Mouse (Mus musculus) forebrain, embryonic 11.5 days (tissue): ENCODE measurements around the gene Insrr. TPM values are rescaled to one million over a fixed set of nuclear protein-coding genes. Genes with fewer than 3 reads are reported as not detected.

Experiments used
- ATAC-seq: fragments of 200-750 bp; cut with Nextera tagmentation; replicated peaks from 2 replicates; pipeline ENCODE4 v1.8.0; 2017; ENCODE audit warnings: moderate TSS enrichment; ENCODE audit not compliant: low FRiP score
- DNase-seq: peaks from one replicate; pipeline ENCODE4 v3.0.0-alpha.2; 2017; ENCODE audit warnings: low spot score
- H3K27ac ChIP-seq: fragments of 300-500 bp; sonication (generic); 2 replicates; pipeline ENCODE4 v1.5.1; 2014; ENCODE audit warnings: low read depth, low read length
- H3K27me3 ChIP-seq: fragments of 300-500 bp; sonication (generic); 2 replicates; pipeline ENCODE4 v1.6.1; 2014; ENCODE audit warnings: mild to moderate bottlenecking, low read length, mixed read lengths; ENCODE audit not compliant: control insufficient read depth, insufficient read depth
- H3K36me3 ChIP-seq: fragments of 300-500 bp; sonication (generic); 2 replicates; pipeline ENCODE4 v1.6.1; 2014; ENCODE audit warnings: mild to moderate bottlenecking, low read length, moderate library complexity, mixed read lengths; ENCODE audit not compliant: control insufficient read depth, insufficient read depth
- H3K4me1 ChIP-seq: fragments of 300-500 bp; sonication (generic); replicated peaks from 2 replicates; pipeline ENCODE4 v1.6.1; 2014; ENCODE audit warnings: low read length, mixed read lengths; ENCODE audit not compliant: control insufficient read depth, insufficient read depth
- H3K4me2 ChIP-seq: fragments of 300-500 bp; sonication (generic); 2 replicates; pipeline ENCODE4 v1.6.1; 2014; ENCODE audit warnings: low read depth, mild to moderate bottlenecking, low read length, moderate library complexity, mixed read lengths; ENCODE audit not compliant: severe bottlenecking
- H3K4me3 ChIP-seq: fragments of 300-500 bp; sonication (generic); 2 replicates; pipeline ENCODE4 v1.5.1; 2014; ENCODE audit warnings: low read depth, low read length
- H3K9ac ChIP-seq: fragments of 300-500 bp; sonication (generic); 2 replicates; pipeline ENCODE4 v1.6.1; 2014; ENCODE audit warnings: low read length
- H3K9me3 ChIP-seq: fragments of 300-500 bp; sonication (generic); 2 replicates; pipeline ENCODE4 v1.6.1; 2016; ENCODE audit warnings: low read length, mixed read lengths; ENCODE audit not compliant: control insufficient read depth
- WGBS: fragments of 180-500 bp; shearing (Covaris S2); extraction: QIAGEN DNeasy Blood & Tissue Kit; methylation state at CpG from one replicate; pipeline ENCODE4 v1.1.7; 2014; 5-methylcytosine and 5-hydroxymethylcytosine counted together
- polyA plus RNA-seq: library from polyadenylated mRNA; unstranded; fragments of >200 nt; fragmentation: Nextera tagmentation; extraction: Ambion mirVana; gene quantifications from 2 replicates; pipeline ENCODE4 v1.2.1, GENCODE M21; 2014

The Insrr gene
- 0.32 and 0.33 TPM in 2 replicates for polyA plus RNA-seq

DNA sequence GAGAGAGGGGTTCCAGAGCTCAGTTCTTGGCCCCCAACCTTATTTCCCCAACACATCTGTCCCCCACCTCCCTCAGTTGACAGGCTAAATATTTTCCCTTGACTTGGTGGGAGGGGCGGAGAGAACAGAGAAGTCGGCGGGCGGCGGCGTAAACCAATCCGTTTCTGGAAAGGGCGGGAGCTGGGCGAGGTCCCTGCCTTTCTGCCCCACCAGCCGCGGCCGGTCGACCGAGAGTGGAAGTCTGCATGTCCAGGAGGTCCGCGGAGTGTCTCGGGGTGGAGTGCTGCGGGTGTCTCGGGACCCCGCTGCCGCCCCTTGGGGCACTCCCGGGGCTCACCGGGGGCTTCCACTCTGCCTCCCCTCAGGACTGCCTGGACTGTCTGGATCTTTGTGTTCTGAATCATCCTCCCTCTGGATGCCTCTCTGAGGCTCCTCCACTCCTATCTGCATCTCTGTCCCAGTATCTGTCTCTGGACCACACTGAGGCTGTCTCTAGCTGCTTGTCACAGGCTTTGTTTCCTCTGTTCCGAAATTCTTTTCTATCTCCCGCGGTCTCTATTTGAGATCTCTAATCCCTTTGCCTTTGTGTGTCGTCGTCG, at the start of gene Insrr:
Insrr (plus strand) TSS at position 216 of the 599 bp plus-strand sequence.
- H3K4me1 ChIP-seq, result peaks cover 12% of the 10 kb centered on the region
- H3K4me2 ChIP-seq, result peak within 1 kb of the TSS; percentile 50
- no peak within 1 kb of the TSS for H3K27ac ChIP-seq
- no peaks in the 10 kb centered on the region for H3K36me3 ChIP-seq
- peak within 1 kb of the TSS; percentile 22 for H3K4me3 ChIP-seq
- WGBS, result under 1% methylated on average over 29 of the region's 29 CpGs
- peaks cover 65% of the 10 kb centered on the region for H3K27me3 ChIP-seq
- peak within 1 kb of the TSS; percentile 25; the same call in 1 of the 2 replicates for H3K9ac ChIP-seq
- H3K9me3 ChIP-seq, result no peaks in the 10 kb centered on the region
- DNase-seq (peak; percentile 67), ATAC-seq (no peak)

DNA sequence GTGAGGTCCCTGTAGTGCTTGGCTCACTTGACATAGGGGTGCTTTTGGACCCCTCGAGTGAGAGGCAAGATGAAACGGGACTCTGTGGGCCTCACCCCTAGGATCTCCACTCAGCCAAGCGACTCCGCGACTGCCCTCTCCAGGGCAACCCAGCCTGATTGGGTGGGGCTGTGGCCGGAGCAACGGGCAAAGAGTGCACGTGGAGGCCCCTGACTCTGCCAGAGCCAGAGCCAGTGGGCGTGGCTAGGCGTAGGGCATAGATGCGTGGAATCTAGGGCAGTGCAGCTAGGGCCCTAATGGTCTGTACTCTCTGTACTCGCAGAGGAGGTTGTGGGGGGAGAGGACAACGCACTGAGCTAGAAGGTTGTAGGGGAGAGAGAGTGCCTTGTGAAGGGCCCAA, 48.3 kb upstream of the Insrr start, which contains the start of gene Lrrc71:
Lrrc71 (minus strand) TSS at position 195 of the 400 bp plus-strand sequence.
- ATAC-seq, result no peak
- H3K27me3 ChIP-seq, result no peaks in the 10 kb centered on the region
- no peak within 1 kb of the TSS for H3K9ac ChIP-seq
- H3K4me1 ChIP-seq, result no peaks in the 10 kb centered on the region
- no peaks in the 10 kb centered on the region for H3K36me3 ChIP-seq
- 54% methylated on average over 13 of the region's 13 CpGs for WGBS
- no peaks in the 10 kb centered on the region for H3K9me3 ChIP-seq
- no peak for DNase-seq
- no peak within 1 kb of the TSS for H3K4me3 ChIP-seq
- H3K4me2 ChIP-seq, result no peak within 1 kb of the TSS
- H3K27ac ChIP-seq, result no peak within 1 kb of the TSS

DNA sequence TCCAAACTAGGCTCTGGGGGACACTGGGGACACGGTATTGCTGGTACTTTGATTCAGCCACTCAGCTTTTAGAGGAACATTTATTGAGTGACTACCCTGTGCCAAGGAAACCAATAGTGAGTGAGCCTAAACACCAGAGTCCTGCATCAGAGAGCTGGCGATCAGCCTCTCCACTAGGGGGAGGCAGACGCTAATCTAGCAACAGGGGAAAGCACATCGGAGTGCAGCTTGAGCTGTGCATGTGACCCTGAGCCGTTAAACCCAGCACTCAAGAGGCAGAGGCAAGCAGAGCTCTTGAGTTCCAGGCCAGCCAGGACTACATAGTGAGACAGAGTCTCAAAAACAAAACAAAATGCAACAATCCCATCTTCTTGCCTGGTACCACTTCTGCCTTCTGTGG, 47.7 kb upstream of the Insrr start:
- H3K27ac ChIP-seq, result no peak overlapping the region
- no peaks in the 10 kb centered on the region for H3K4me1 ChIP-seq
- H3K4me3 ChIP-seq, result no peak overlapping the region
- DNase-seq, result no peak
- no peaks in the 10 kb centered on the region for H3K27me3 ChIP-seq
- H3K36me3 ChIP-seq, result no peaks in the 10 kb centered on the region
- no peak overlapping the region for H3K4me2 ChIP-seq
- 19% methylated on average over 5 of the region's 5 CpGs for WGBS
- H3K9ac ChIP-seq, result no peak overlapping the region
- ATAC-seq, result no peak
- no peaks in the 10 kb centered on the region for H3K9me3 ChIP-seq

DNA sequence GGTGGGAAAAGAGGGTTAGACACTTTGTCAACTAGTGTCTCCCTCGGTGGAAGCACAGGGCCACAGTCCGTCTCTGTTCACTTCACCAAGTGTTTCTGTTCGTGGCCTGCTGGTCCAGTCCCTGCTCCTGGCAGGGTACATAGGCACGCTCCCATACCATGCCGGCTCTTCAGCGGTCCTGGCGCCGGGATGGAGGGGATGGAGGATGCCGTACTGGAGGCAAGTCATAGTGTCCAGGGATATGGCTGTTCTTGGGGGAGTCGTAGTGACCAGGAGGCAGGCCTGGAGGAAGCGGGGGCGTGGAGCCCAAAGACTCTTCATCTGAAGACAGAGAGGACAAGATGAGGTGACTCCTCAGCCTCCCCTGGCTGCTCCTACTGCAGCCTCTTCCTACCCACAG, 46.8 kb upstream of the Insrr start:
- ATAC-seq (no peak), DNase-seq (no peak)
- 89% methylated on average over 12 of the region's 12 CpGs for WGBS
- H3K4me1 ChIP-seq, result no peaks in the 10 kb centered on the region
- H3K27me3 ChIP-seq, result no peaks in the 10 kb centered on the region
- H3K36me3 ChIP-seq, result no peaks in the 10 kb centered on the region
- H3K27ac ChIP-seq, result no peak overlapping the region
- H3K4me3 ChIP-seq, result no peak overlapping the region
- H3K9ac ChIP-seq, result no peak overlapping the region
- no peak overlapping the region for H3K4me2 ChIP-seq
- H3K9me3 ChIP-seq, result no peaks in the 10 kb centered on the region

DNA sequence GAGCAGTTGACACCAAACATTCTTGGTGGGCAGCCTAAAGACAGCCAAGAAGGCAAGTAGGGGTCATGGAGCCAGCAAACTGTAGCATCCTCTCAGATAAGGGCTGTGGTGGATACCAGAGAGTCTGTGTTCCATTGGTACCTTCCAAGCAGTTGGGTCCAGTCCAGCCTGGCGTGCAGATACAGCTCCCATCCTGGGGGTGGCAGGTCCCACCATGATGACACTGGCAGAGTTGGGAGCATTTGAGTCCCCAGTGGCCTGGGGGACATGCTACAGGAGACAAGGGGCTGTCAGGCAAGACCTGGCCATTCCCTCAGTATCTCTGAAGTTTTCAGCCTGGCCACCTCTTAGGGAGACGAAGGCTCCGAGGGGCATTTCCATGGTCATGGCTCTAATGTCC, 44.2 kb upstream of the Insrr start:
- ATAC-seq, result no peak
- Histone ChIP-seq H3K4me1 (peaks cover 5% of the 10 kb centered on the region; the same call in 1 of the 2 replicates), H3K4me2 (no peak overlapping the region), H3K4me3 (no peak overlapping the region), H3K9ac (no peak overlapping the region), H3K27ac (no peak overlapping the region), H3K27me3 (no peaks in the 10 kb centered on the region; the same call in 1 of the 2 replicates), H3K9me3 (no peaks in the 10 kb centered on the region), H3K36me3 (no peaks in the 10 kb centered on the region)
- no peak for DNase-seq
- 91% methylated on average over 3 of the region's 3 CpGs for WGBS

DNA sequence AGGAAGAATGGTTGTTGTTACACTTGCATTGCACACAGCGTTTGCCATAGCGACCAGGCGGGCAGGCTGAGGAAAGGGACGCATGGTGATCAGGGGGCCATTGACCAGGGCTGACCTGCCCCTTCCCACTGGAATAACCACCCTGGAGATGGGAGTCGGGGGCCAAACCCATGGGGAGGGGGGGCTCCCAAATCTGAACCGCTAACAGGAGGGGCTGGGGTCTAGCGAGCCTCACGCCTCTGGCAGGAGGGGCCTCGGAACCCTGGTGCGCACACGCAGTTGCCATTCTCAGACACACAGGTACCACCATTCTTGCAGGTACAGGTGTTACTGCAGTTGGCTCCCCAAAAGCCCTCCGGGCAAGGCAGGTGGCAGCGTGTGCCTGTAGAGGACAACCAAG, 42.9 kb upstream of the Insrr start:
- Histone ChIP-seq H3K4me3 (no peak overlapping the region), H3K4me1 (peaks cover 5% of the 10 kb centered on the region; the same call in 1 of the 2 replicates), H3K9me3 (no peaks in the 10 kb centered on the region), H3K27ac (no peak overlapping the region), H3K9ac (no peak overlapping the region), H3K36me3 (no peaks in the 10 kb centered on the region), H3K27me3 (no peaks in the 10 kb centered on the region; the same call in 1 of the 2 replicates), H3K4me2 (no peak overlapping the region)
- DNase-seq (no peak), ATAC-seq (no peak)
- 86% methylated on average over 13 of the region's 13 CpGs for WGBS

DNA sequence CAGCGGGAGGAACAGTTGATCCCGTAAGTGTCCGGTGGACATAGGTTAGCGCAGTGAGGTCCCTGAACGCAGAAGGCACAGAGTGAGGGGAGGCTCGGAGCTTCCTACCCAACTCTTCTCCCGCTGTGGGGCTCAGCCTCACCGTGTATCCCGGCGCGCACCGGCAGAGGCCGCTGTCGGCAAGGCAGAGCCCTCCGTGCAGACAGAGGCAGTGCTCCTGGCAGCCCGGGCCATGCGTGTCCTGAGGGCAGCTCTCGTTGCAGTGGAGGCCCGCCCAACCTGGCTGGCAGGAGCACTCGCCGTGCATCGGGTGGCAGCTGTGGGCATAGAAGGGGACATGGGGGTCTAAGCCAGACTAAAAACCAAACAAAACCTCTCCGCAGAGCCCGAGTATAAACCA, 40.8 kb upstream of the Insrr start:
- peak; percentile 94 for DNase-seq
- Histone ChIP-seq H3K9ac (peak overlapping the region; percentile 44), H3K9me3 (no peaks in the 10 kb centered on the region), H3K27ac (no peak overlapping the region), H3K27me3 (no peaks in the 10 kb centered on the region; the same call in 1 of the 2 replicates), H3K4me1 (peaks cover 5% of the 10 kb centered on the region; the same call in 1 of the 2 replicates), H3K4me3 (peak overlapping the region; percentile 10; the same call in 1 of the 2 replicates), H3K4me2 (peak overlapping the region; percentile 44), H3K36me3 (no peaks in the 10 kb centered on the region)
- WGBS, result 3% methylated on average over 24 of the region's 24 CpGs
- ATAC-seq, result peak; percentile 85

DNA sequence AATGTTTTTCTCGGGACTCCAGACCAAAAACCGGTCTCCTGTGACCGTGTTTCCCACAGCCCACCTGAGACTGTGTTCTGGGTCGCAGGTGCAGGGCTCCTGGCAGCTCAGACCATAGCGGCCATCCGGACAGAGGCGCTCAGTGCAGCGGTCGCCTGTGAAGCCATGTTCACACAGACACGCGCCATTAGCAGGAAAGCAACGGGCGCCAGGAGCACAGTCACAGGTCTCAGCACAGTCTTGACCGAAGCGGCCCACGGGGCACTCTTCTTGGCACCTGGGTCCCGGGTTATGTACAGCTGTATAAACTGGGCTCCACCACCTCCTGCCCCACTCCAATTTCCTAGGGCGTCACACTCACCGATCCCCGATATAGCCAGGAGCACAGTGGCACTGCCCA, 40.3 kb upstream of the Insrr start:
- Histone ChIP-seq H3K4me2 (peak overlapping the region; percentile 44), H3K27me3 (no peaks in the 10 kb centered on the region; the same call in 1 of the 2 replicates), H3K4me3 (peak overlapping the region; percentile 10; the same call in 1 of the 2 replicates), H3K9me3 (no peaks in the 10 kb centered on the region), H3K4me1 (peaks cover 5% of the 10 kb centered on the region; the same call in 1 of the 2 replicates), H3K9ac (peak overlapping the region; percentile 44), H3K27ac (no peak overlapping the region), H3K36me3 (no peaks in the 10 kb centered on the region)
- DNase-seq (no peak), ATAC-seq (no peak)
- 49% methylated on average over 20 of the region's 20 CpGs for WGBS

DNA sequence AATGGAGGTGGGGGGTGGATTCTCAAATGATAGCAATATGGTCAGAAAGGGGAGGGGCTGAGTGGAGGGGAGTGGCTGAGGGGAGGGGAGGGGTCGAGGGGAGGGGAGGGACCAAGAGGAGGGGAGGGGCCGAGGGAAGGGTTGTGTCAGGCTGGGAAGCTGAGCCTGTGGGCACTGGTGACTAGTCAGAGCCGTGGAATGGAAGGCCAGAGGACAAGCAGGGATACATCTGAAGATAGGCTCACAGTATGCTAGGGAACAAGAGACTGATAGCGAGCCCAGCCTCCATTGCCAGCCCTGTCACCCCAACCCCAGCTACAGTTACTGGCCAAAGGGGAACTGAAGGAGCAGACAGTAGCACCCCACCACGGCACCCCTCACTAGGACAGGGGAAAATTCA, 38.1 kb upstream of the Insrr start:
- Histone ChIP-seq H3K36me3 (no peaks in the 10 kb centered on the region), H3K4me2 (no peak overlapping the region), H3K4me1 (peaks cover 5% of the 10 kb centered on the region; the same call in 1 of the 2 replicates), H3K4me3 (no peak overlapping the region), H3K27me3 (no peaks in the 10 kb centered on the region; the same call in 1 of the 2 replicates), H3K9me3 (no peaks in the 10 kb centered on the region), H3K9ac (no peak overlapping the region), H3K27ac (no peak overlapping the region)
- DNase-seq (no peak), ATAC-seq (no peak)
- 40% methylated on average over 5 of the region's 5 CpGs for WGBS
